Mouse (Mus musculus) MEL (cell line): ENCODE results near the gene Upf1.
A peak's percentile ranks its signal among the peaks of the same experiment; 100 is the strongest.

Experiments used
- CTCF ChIP-seq, 3 experiments: IDR thresholded peaks in 2 of 3; conservative IDR thresholded peaks in 1 of 3; 2 replicates each; pipeline ENCODE4 v1.5.1; 2011 to 2012; ENCODE audit warnings: low read length in 3 of 3, low read depth in 2 of 3, mild to moderate bottlenecking in 2 of 3, improper control_type of control experiment in 1 of 3, inconsistent platforms in 1 of 3, mixed read lengths in 1 of 3, moderate library complexity in 1 of 3; ENCODE audit not compliant: control insufficient read depth in 1 of 3, insufficient read depth in 1 of 3, poor library complexity in 1 of 3, severe bottlenecking in 1 of 3
- ZC3H11A ChIP-seq: IDR thresholded peaks from 2 replicates; pipeline ENCODE4 v1.6.1; 2012; ENCODE audit warnings: low read depth, mild to moderate bottlenecking, inconsistent platforms, low read length, improper control_type of control experiment

GRCm38 (mm10) chr8:70316511-70317504 is 36.3 kb downstream of the Upf1 start:
- TF ChIP-seq ZC3H11A (no peak), CTCF (IDR thresholded peaks at IDR 0.05 in 2 of 3, conservative IDR thresholded peaks at IDR 0.05 in 1 of 3; ENCODE audit: control insufficient read depth in 1 of 3, insufficient read depth in 1 of 3, low read depth in 2 of 3, low read length in 3 of 3, poor library complexity in 1 of 3, severe bottlenecking in 1 of 3) (peak in 1 of 3 experiments; percentile 11; a peak in 1 of 6 replicates)
